Mouse (Mus musculus) thymus, postnatal 14 days (tissue): ENCODE measurements around the gene Mid1.
"Not testable (repeated sequence)": the region's sequence is repeated elsewhere in the genome, so short reads cannot be mapped to it uniquely, and the experiment has no call there.

Source experiments
- DNase-seq: peaks from one replicate; pipeline ENCODE4 v3.0.0; 2021

Gene Mid1

GRCm38 (mm10) chrX:169973806-169974205, 288.8 kb downstream of the Mid1 start:
- DNase-seq = not testable (repeated sequence)

- not testable (repeated sequence) for DNase-seq
Measured at GRCm38 (mm10) chrX:169974456-169974855, 289.5 kb downstream of the Mid1 start.

GRCm38 (mm10) chrX:169974974-169975373, 290.0 kb downstream of the Mid1 start:
- peak; percentile 4 for DNase-seq

- peak; percentile 3 for DNase-seq
Measured at GRCm38 (mm10) chrX:169975681-169976131, 290.7 kb downstream of the Mid1 start.

- DNase-seq = not testable (repeated sequence)
Measured at GRCm38 (mm10) chrX:169976340-169976739, 291.3 kb downstream of the Mid1 start.

GRCm38 (mm10) chrX:169977856-169978435, 292.9 kb downstream of the Mid1 start:
- DNase-seq = peak; percentile 11

- peak; percentile 75 for DNase-seq
Measured at GRCm38 (mm10) chrX:169978436-169979381, 293.7 kb downstream of the Mid1 start.

GRCm38 (mm10) chrX:169979461-169980202, 294.6 kb downstream of the Mid1 start:
- not testable (repeated sequence) for DNase-seq

GRCm38 (mm10) chrX:169980203-169980556, 295.2 kb downstream of the Mid1 start:
- peak; percentile 3 for DNase-seq

- peak; percentile 2 for DNase-seq
Measured at GRCm38 (mm10) chrX:169980809-169981289, 295.9 kb downstream of the Mid1 start.

- DNase-seq = peak; percentile 25
Measured at GRCm38 (mm10) chrX:169981761-169982181, 296.8 kb downstream of the Mid1 start.

GRCm38 (mm10) chrX:169982606-169983400, 297.8 kb downstream of the Mid1 start:
- DNase-seq = peak; percentile 10

- peak; percentile 13 for DNase-seq
Measured at GRCm38 (mm10) chrX:169983401-169984165, 298.6 kb downstream of the Mid1 start.

- DNase-seq = peak; percentile 3
Measured at GRCm38 (mm10) chrX:169984331-169984730, 299.3 kb downstream of the Mid1 start.

- peak; percentile 19 for DNase-seq
Measured at GRCm38 (mm10) chrX:169984853-169985252, 299.9 kb downstream of the Mid1 start.

GRCm38 (mm10) chrX:169985796-169986195, 300.8 kb downstream of the Mid1 start:
- DNase-seq = peak; percentile 63

GRCm38 (mm10) chrX:169986519-169987367, 301.7 kb downstream of the Mid1 start:
- peak; percentile 92 for DNase-seq

- DNase-seq = peak; percentile 65
Measured at GRCm38 (mm10) chrX:169987368-169987837, 302.4 kb downstream of the Mid1 start.

GRCm38 (mm10) chrX:169988571-169989218, 303.7 kb downstream of the Mid1 start:
- DNase-seq = peak; percentile 67

- not testable (repeated sequence) for DNase-seq
Measured at GRCm38 (mm10) chrX:169989219-169989595, 304.2 kb downstream of the Mid1 start.
